Mouse (Mus musculus) thymus, postnatal 0 days (tissue): ENCODE data around the gene Mtch2. TPM values are rescaled to one million over a fixed set of nuclear protein-coding genes. Genes with fewer than 3 reads are reported as not detected.

Experiments used
- DNase-seq: peaks from one replicate; pipeline ENCODE4 v3.0.0-alpha.2; 2015; ENCODE audit warnings: low spot score
- polyA plus RNA-seq: library from polyadenylated mRNA; unstranded; fragments of >200 nt; fragmentation: Nextera tagmentation; extraction: Ambion mirVana; gene quantifications from 2 replicates; pipeline ENCODE4 v1.2.1, GENCODE M21; 2015

Mtch2 gene
- polyA plus RNA-seq, 1 experiment from 2014 or later: 140 TPM

- DNase-seq: no peak
These were observed 57.9 kb downstream of the Mtch2 start for GRCm38 (mm10) chr2:90904856-90905224.

DNA sequence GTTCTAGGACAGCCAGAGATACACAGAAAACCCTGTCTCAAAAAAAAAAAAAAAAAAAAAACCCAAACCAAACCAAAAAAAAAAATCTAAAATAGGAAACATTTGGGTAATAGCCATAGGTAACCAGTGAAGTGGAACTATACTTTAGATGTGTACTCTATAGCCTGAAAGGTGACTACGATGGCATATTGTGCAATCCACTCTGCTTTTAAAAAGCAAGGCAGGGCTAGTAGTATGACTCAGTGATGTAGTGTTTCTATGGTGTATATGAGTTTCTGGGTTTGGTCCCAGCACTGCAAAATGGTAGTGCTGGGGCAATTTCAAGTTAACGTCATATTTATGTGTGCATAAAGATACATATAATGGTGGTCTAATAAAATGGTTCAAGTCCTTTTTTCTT lies 59.8 kb downstream of the Mtch2 start:
- no peak for DNase-seq

GRCm38 (mm10) chr2:90910861-90911260 lies 63.9 kb downstream of the Mtch2 start:
- no peak for DNase-seq

- no peak for DNase-seq
These were observed 64.7 kb downstream of the Mtch2 start for GRCm38 (mm10) chr2:90911668-90912067.

GRCm38 (mm10) chr2:90913671-90914070 lies 66.7 kb downstream of the Mtch2 start:
- no peak for DNase-seq

- DNase-seq: no peak
These were observed 68.6 kb downstream of the Mtch2 start for GRCm38 (mm10) chr2:90915516-90915915.

Other genes with a start within 250 kb of the Mtch2 start
- gene Nup160, start 169.9 kb upstream of the Mtch2 start, polyA plus RNA-seq: 31.2 and 31.8 TPM in 2 replicates
- gene Fnbp4, start 101.8 kb upstream of the Mtch2 start, polyA plus RNA-seq: 58.6 and 82.8 TPM in 2 replicates
- gene Agbl2, start 64.4 kb upstream of the Mtch2 start, polyA plus RNA-seq: 0.19 and 0.26 TPM in 2 replicates
- 4.4 and 4.5 TPM in 2 replicates for gene C1qtnf4, start 38.7 kb downstream of the Mtch2 start, polyA plus RNA-seq
- 30.8 and 31.8 TPM in 2 replicates for gene Kbtbd4, start 57.6 kb downstream of the Mtch2 start, polyA plus RNA-seq
- 224 and 230 TPM in 2 replicates for gene Ndufs3, start 57.7 kb downstream of the Mtch2 start, polyA plus RNA-seq
- 54.9 and 65.4 TPM in 2 replicates for gene Celf1, start 93.2 kb downstream of the Mtch2 start, polyA plus RNA-seq
- gene Rapsn, start 188.5 kb downstream of the Mtch2 start, polyA plus RNA-seq: 8.3 TPM in 2 replicates
- gene Psmc3, start 206.9 kb downstream of the Mtch2 start, polyA plus RNA-seq: 302 and 307 TPM in 2 replicates
- gene Slc39a13, start 223.3 kb downstream of the Mtch2 start, polyA plus RNA-seq: 15.1 and 16.4 TPM in 2 replicates
- 13.8 and 14.0 TPM in 2 replicates for gene Spi1, start 235.2 kb downstream of the Mtch2 start, polyA plus RNA-seq